ENCODE assay signal across 9 mouse cellular contexts in the genomic region with DNA sequence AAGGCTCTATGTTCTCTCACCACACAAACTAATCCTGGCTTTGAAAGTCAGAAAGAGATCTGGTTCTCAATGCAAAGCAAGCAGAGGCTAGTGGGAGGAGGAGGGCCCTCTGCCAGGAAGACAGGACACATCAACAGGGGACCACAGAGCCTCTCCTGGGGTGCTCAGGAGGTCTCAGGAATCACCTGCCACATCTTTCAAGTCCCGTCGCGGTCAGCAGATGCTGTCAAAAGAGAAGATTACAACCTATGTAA. TPM values are rescaled to one million over a fixed set of nuclear protein-coding genes. Genes with fewer than 3 reads are reported as not detected.
DNase-seq lines count a peak whose midpoint lies in the region; ATAC-seq lines count a peak whose summit lies in the region.
"Had no signal": no experiment of that assay in that cellular context is flagged by ENCODE, and none has a peak within 500 bp of the region (broad histone marks: within the 10 kb centered on the region; RNA-seq: fewer than 3 reads in every experiment).

No protein-coding gene starts in this region.

- H3K9ac ChIP-seq in forebrain, embryonic 12.5 days, result peak overlapping the region; percentile 21; the same call in 1 of the 2 replicates
- no peak overlapping the region for H3K9ac ChIP-seq in limb, embryonic 13.5 days
- no peak overlapping the region for H3K9ac ChIP-seq in stomach, embryonic 15.5 days

- H3K4me2 ChIP-seq in forebrain, embryonic 12.5 days, result peak overlapping the region; percentile 44
- peak overlapping the region; percentile 42 for H3K4me2 ChIP-seq in limb, embryonic 13.5 days (replicated peaks)
- peak overlapping the region; percentile 42; the same call in 1 of the 2 replicates for H3K4me2 ChIP-seq in stomach, embryonic 15.5 days

- no peak overlapping the region for H3K27ac ChIP-seq in forebrain, embryonic 12.5 days
- H3K27ac ChIP-seq in limb, embryonic 13.5 days, result no peak overlapping the region
- no peak overlapping the region for H3K27ac ChIP-seq in stomach, embryonic 15.5 days

- WGBS in forebrain, embryonic 12.5 days, result 3% methylated on average over 3 of the region's 3 CpGs
- 24% methylated on average over 3 of the region's 3 CpGs for WGBS in limb, embryonic 13.5 days
- 28% methylated on average over 3 of the region's 3 CpGs for WGBS in stomach, embryonic 15.5 days

- no peaks in the 10 kb centered on the region for H3K36me3 ChIP-seq in forebrain, embryonic 12.5 days (replicated peaks)
- H3K36me3 ChIP-seq in limb, embryonic 13.5 days, result no peaks in the 10 kb centered on the region
- H3K36me3 ChIP-seq in stomach, embryonic 15.5 days, result no peaks in the 10 kb centered on the region

- H3K4me3 ChIP-seq in forebrain, embryonic 12.5 days (replicated peaks), result peak overlapping the region; percentile 28
- 0 out of 2 replicates have a peak overlapping the region, but pooled peaks have one; percentile 12 for H3K4me3 ChIP-seq in limb, embryonic 13.5 days
- no peak overlapping the region for H3K4me3 ChIP-seq in stomach, embryonic 15.5 days (replicated peaks)

- H3K4me1 ChIP-seq in forebrain, embryonic 12.5 days, result peaks cover 12% of the 10 kb centered on the region
- H3K4me1 ChIP-seq in limb, embryonic 13.5 days, result peaks cover 8% of the 10 kb centered on the region; the same call in 1 of the 2 replicates
- 0 out of 2 replicates have a peak, but pooled peaks cover 3% of the 10 kb centered on the region for H3K4me1 ChIP-seq in stomach, embryonic 15.5 days

- no peaks in the 10 kb centered on the region for H3K9me3 ChIP-seq in forebrain, embryonic 12.5 days
- no peaks in the 10 kb centered on the region; the same call in 1 of the 2 replicates for H3K9me3 ChIP-seq in limb, embryonic 13.5 days
- no peaks in the 10 kb centered on the region for H3K9me3 ChIP-seq in stomach, embryonic 15.5 days

- ATAC-seq in forebrain, embryonic 12.5 days (ENCODE audit: low FRiP score), result no peak
- no peak for ATAC-seq in limb, embryonic 13.5 days (ENCODE audit: low FRiP score, low read depth)
- ATAC-seq in stomach, embryonic 15.5 days (ENCODE audit: insufficient read depth, low FRiP score, low read depth), result no peak

- H3K27me3 ChIP-seq in forebrain, embryonic 12.5 days, result no peaks in the 10 kb centered on the region
- H3K27me3 ChIP-seq in limb, embryonic 13.5 days, result no peaks in the 10 kb centered on the region
- no peaks in the 10 kb centered on the region for H3K27me3 ChIP-seq in stomach, embryonic 15.5 days (replicated peaks)

- DNase-seq in retina, postnatal 1 day, result peak; percentile 27
- no peak for DNase-seq in retina, embryonic 14.5 days (ENCODE audit: low spot score)
- DNase-seq in embryo, embryonic 11 days, result no peak
- DNase-seq in adrenal gland, adult 2 months, result no peak
- no peak for DNase-seq in layer of hippocampus, adult 9-11 months
- DNase-seq: lung, postnatal 14 days had no signal

RNA-seq across cellular contexts. Expression of gene Snx9, which starts 12.6 kb away (rescaled TPM):
- polyA plus RNA-seq in forebrain, embryonic 12.5 days (2016; fragmentation: Nextera tagmentation; extraction: Ambion mirVana), result 12.1 and 15.1 TPM in 2 replicates
- 27.6 and 28.3 TPM in 2 replicates for polyA plus RNA-seq in limb, embryonic 13.5 days (2015; fragmentation: Nextera tagmentation; extraction: Ambion mirVana)
- polyA plus RNA-seq in stomach, embryonic 15.5 days (2015; fragmentation: Nextera tagmentation; extraction: Ambion mirVana), result 37.5 and 42.8 TPM in 2 replicates
- total RNA-seq in adrenal gland, adult 2 months (2021), result 10 to 100 TPM; 48.4 to 55.9 TPM
- polyA plus RNA-seq in adrenal gland, adult 2 months (2012; rRNA removed), result 26.0 and 28.3 TPM in 2 replicates
